Mouse (Mus musculus): ENCODE results near the gene Gm6614. TPM values are rescaled to one million over a fixed set of nuclear protein-coding genes. Genes with fewer than 3 reads are reported as not detected.

The Gm6614 gene
- polyA plus RNA-seq (2012; rRNA removed) = not detected in 2 replicates

GRCm38 (mm10) chr6:142011364-142011955, at the start of gene Gm6614:
TSS of gene Gm6614 (minus strand) at chr6:142011414.

GRCm38 (mm10) chr6:141946862-141947261, 64.4 kb downstream of the Gm6614 start, which contains the start of gene Slco1a1:
TSS of gene Slco1a1 (minus strand) at chr6:141946962.

Other genes starting within 250 kb of the Gm6614 start
- not detected in 2 replicates for gene Gm5724, start 237.6 kb downstream of the Gm6614 start, polyA plus RNA-seq (2012; rRNA removed)
- 0.30 and 0.50 TPM in 2 replicates for gene Slco1a4, start 155.2 kb downstream of the Gm6614 start, polyA plus RNA-seq (2012; rRNA removed)
- gene Slco1a1, start 64.5 kb downstream of the Gm6614 start, polyA plus RNA-seq (2012; rRNA removed) = not detected in 2 replicates
- gene Slco1a6, start 197.1 kb upstream of the Gm6614 start, polyA plus RNA-seq (2012; rRNA removed) = not detected in 2 replicates